Mouse (Mus musculus): ENCODE measurements around the gene Nop10.
A peak's percentile ranks its signal among the peaks of the same experiment; 100 is the strongest.

Nop10 gene

GRCm38 (mm10) chr2:112261748-112262653 lies at the start of gene Nop10:
Nop10 (plus strand) TSS chr2:112261926.
- DNase-seq (ENCODE audit: low read depth in 2 of 2, low spot score in 2 of 2), result peak; percentile 71 to 76

GRCm38 (mm10) chr2:112215977-112216376 lies 45.7 kb upstream of the Nop10 start:
- peak; percentile 2 to 30 for DNase-seq (ENCODE audit: low read depth in 2 of 2, low spot score in 2 of 2)

- DNase-seq (ENCODE audit: low read depth in 2 of 2, low spot score in 2 of 2), result no peak
These were observed 44.1 kb upstream of the Nop10 start for GRCm38 (mm10) chr2:112217614-112218013.

- DNase-seq (ENCODE audit: low read depth in 2 of 2, low spot score in 2 of 2), result no peak
These were observed 40.8 kb upstream of the Nop10 start for GRCm38 (mm10) chr2:112220880-112221279.

- DNase-seq (ENCODE audit: low read depth in 2 of 2, low spot score in 2 of 2), result no peak
These were observed 39.1 kb upstream of the Nop10 start for GRCm38 (mm10) chr2:112222607-112223006.

- no peak for DNase-seq (ENCODE audit: low read depth in 2 of 2, low spot score in 2 of 2)
These were observed 37.4 kb upstream of the Nop10 start for GRCm38 (mm10) chr2:112224356-112224755.

GRCm38 (mm10) chr2:112232623-112233022 lies 29.1 kb upstream of the Nop10 start:
- no peak for DNase-seq (ENCODE audit: low read depth in 2 of 2, low spot score in 2 of 2)

- no peak for DNase-seq (ENCODE audit: low read depth in 2 of 2, low spot score in 2 of 2)
These were observed 25.1 kb upstream of the Nop10 start for GRCm38 (mm10) chr2:112236620-112237019.

GRCm38 (mm10) chr2:112238006-112238405 lies 23.7 kb upstream of the Nop10 start:
- no peak for DNase-seq (ENCODE audit: low read depth in 2 of 2, low spot score in 2 of 2)

GRCm38 (mm10) chr2:112239212-112239934 lies 22.4 kb upstream of the Nop10 start, which contains the start of gene Lpcat4:
Lpcat4 (plus strand) TSS chr2:112239468.
- DNase-seq (ENCODE audit: low read depth in 2 of 2, low spot score in 2 of 2), result peak; percentile 79 to 85

GRCm38 (mm10) chr2:112239935-112240721 lies 21.6 kb upstream of the Nop10 start:
- peak in 1 of 2 experiments; percentile 31 for DNase-seq (ENCODE audit: low read depth in 2 of 2, low spot score in 2 of 2)

- no peak for DNase-seq (ENCODE audit: low read depth in 2 of 2, low spot score in 2 of 2)
These were observed 19.9 kb upstream of the Nop10 start for GRCm38 (mm10) chr2:112241787-112242186.

- DNase-seq (ENCODE audit: low read depth in 2 of 2, low spot score in 2 of 2), result no peak
These were observed 16.4 kb upstream of the Nop10 start for GRCm38 (mm10) chr2:112245307-112245706.

GRCm38 (mm10) chr2:112246193-112246592 lies 15.5 kb upstream of the Nop10 start:
- no peak for DNase-seq (ENCODE audit: low read depth in 2 of 2, low spot score in 2 of 2)

GRCm38 (mm10) chr2:112247323-112247722 lies 14.4 kb upstream of the Nop10 start:
- no peak for DNase-seq (ENCODE audit: low read depth in 2 of 2, low spot score in 2 of 2)

GRCm38 (mm10) chr2:112249780-112250453 lies 11.8 kb upstream of the Nop10 start:
- no peak for DNase-seq (ENCODE audit: low read depth in 2 of 2, low spot score in 2 of 2)

GRCm38 (mm10) chr2:112254675-112255515 lies 6.8 kb upstream of the Nop10 start:
- DNase-seq (ENCODE audit: low read depth in 2 of 2, low spot score in 2 of 2), result no peak

- DNase-seq (ENCODE audit: low read depth in 2 of 2, low spot score in 2 of 2), result no peak
These were observed 2.3 kb upstream of the Nop10 start, which contains the start of gene Nutm1 for GRCm38 (mm10) chr2:112259241-112259962. Nutm1 (minus strand) TSS chr2:112259291.

- no peak for DNase-seq (ENCODE audit: low read depth in 2 of 2, low spot score in 2 of 2)
These were observed 1.1 kb downstream of the Nop10 start for GRCm38 (mm10) chr2:112262779-112263295.
